Mouse (Mus musculus) MEL (cell line): ENCODE measurements around the gene Slc22a8. TPM values are rescaled to one million over a fixed set of nuclear protein-coding genes. Genes with fewer than 3 reads are reported as not detected.

Source experiments
- DNase-seq: peaks from one replicate; pipeline ENCODE4 v3.0.0; 2011; ENCODE audit warnings: low read depth, low spot score
- H3K27ac ChIP-seq: 2 replicates; pipeline ENCODE4 v1.5.1; 2012; ENCODE audit warnings: low read depth, mild to moderate bottlenecking, control low read depth, low read length, moderate library complexity; ENCODE audit not compliant: control insufficient read depth
- H3K27me3 ChIP-seq, 2 experiments: fragments of 150-350 bp in 1 of 2; sonication (generic) in 1 of 2; 2 replicates each; pipeline ENCODE4 v1.6.1; 2012; ENCODE audit warnings: low read length in 2 of 2, mild to moderate bottlenecking in 2 of 2, improper control_type of control experiment in 1 of 2, moderate library complexity in 1 of 2; ENCODE audit not compliant: insufficient read depth in 2 of 2, control insufficient read depth in 1 of 2
- H3K36me3 ChIP-seq, 2 experiments: 2 replicates each; pipeline ENCODE4 v1.6.1; 2012 to 2014; ENCODE audit warnings: low read length in 2 of 2, improper control_type of control experiment in 1 of 2, inconsistent platforms in 1 of 2, mild to moderate bottlenecking in 1 of 2; ENCODE audit not compliant: insufficient read depth in 2 of 2, control insufficient read depth in 1 of 2
- H3K4me1 ChIP-seq, 2 experiments: fragments of 150-350 bp in 1 of 2; sonication (generic) in 1 of 2; 2 replicates each; pipeline ENCODE4 v1.6.1; 2012; ENCODE audit warnings: low read length in 2 of 2, improper control_type of control experiment in 1 of 2, mild to moderate bottlenecking in 1 of 2; ENCODE audit not compliant: insufficient read depth in 2 of 2, control insufficient read depth in 1 of 2
- H3K4me3 ChIP-seq, 2 experiments: fragments of 150-350 bp in 1 of 2; sonication (generic) in 1 of 2; 2 replicates each; pipeline ENCODE4 v1.5.1; 2012; ENCODE audit warnings: low read depth in 2 of 2, low read length in 2 of 2, mild to moderate bottlenecking in 2 of 2, moderate library complexity in 2 of 2, control low read depth in 1 of 2, improper control_type of control experiment in 1 of 2; ENCODE audit not compliant: control insufficient read depth in 1 of 2, insufficient read depth in 1 of 2
- H3K79me2 ChIP-seq: 2 replicates; pipeline ENCODE4 v1.6.1; 2012; ENCODE audit warnings: mild to moderate bottlenecking, low read length, moderate library complexity; ENCODE audit not compliant: control insufficient read depth, poor library complexity, insufficient read depth
- H3K9ac ChIP-seq: 2 replicates; pipeline ENCODE4 v1.6.1; 2012; ENCODE audit warnings: low read depth, mild to moderate bottlenecking, control low read depth, low read length, moderate library complexity; ENCODE audit not compliant: control insufficient read depth, poor library complexity, severe bottlenecking
- H3K9me3 ChIP-seq: fragments of 150-350 bp; sonication (generic); replicated peaks from 2 replicates; pipeline ENCODE4 v1.6.1; 2012; ENCODE audit warnings: mild to moderate bottlenecking, low read length, improper control_type of control experiment, moderate library complexity; ENCODE audit not compliant: insufficient read depth
- CHD1 ChIP-seq: IDR thresholded peaks from 2 replicates; pipeline ENCODE4 v1.6.1; 2012; ENCODE audit warnings: low read depth, mild to moderate bottlenecking, inconsistent platforms, low read length, improper control_type of control experiment
- E2F4 ChIP-seq: IDR thresholded peaks from 2 replicates; pipeline ENCODE4 v1.6.1; 2011; ENCODE audit warnings: low read depth, low read length, improper control_type of control experiment, borderline replicate concordance
- EP300 ChIP-seq, 2 experiments: IDR thresholded peaks; 2 replicates each; pipeline ENCODE4 v1.6.1; 2011; ENCODE audit warnings: improper control_type of control experiment in 2 of 2, low read length in 2 of 2, low read depth in 1 of 2, mild to moderate bottlenecking in 1 of 2
- GABPA ChIP-seq: IDR thresholded peaks from 2 replicates; pipeline ENCODE4 v1.6.1; 2012; ENCODE audit warnings: low read depth, mild to moderate bottlenecking, inconsistent platforms, low read length, improper control_type of control experiment, moderate library complexity
- HCFC1 ChIP-seq: IDR thresholded peaks from 2 replicates; pipeline ENCODE4 v1.6.1; 2012; ENCODE audit warnings: low read depth, mild to moderate bottlenecking, inconsistent platforms, low read length, improper control_type of control experiment, moderate library complexity
- JUND ChIP-seq: IDR thresholded peaks from 2 replicates; pipeline ENCODE4 v1.6.1; 2011; ENCODE audit warnings: low read depth, mild to moderate bottlenecking, improper control_type of control experiment, low read length
- KAT2A ChIP-seq: conservative IDR thresholded peaks from 2 replicates; pipeline ENCODE4 v1.6.1; 2012; ENCODE audit warnings: low read depth, low read length, improper control_type of control experiment, inconsistent platforms
- MAFK ChIP-seq: IDR thresholded peaks from 2 replicates; pipeline ENCODE4 v1.6.1; 2011; ENCODE audit warnings: low read depth, mild to moderate bottlenecking, low read length, improper control_type of control experiment, borderline replicate concordance
- MAX ChIP-seq: IDR thresholded peaks from 2 replicates; pipeline ENCODE4 v1.6.1; 2011; ENCODE audit warnings: low read length, improper control_type of control experiment
- MAZ ChIP-seq: IDR thresholded peaks from 2 replicates; pipeline ENCODE4 v1.6.1; 2012; ENCODE audit warnings: low read depth, mild to moderate bottlenecking, inconsistent platforms, low read length, improper control_type of control experiment
- MEF2A ChIP-seq: IDR thresholded peaks from 2 replicates; pipeline ENCODE4 v1.6.1; 2014; ENCODE audit warnings: low read depth, mild to moderate bottlenecking, inconsistent platforms, low read length, improper control_type of control experiment; ENCODE audit not compliant: poor library complexity, insufficient replicate concordance, severe bottlenecking; ENCODE audit errors: extremely low read depth
- RAD21 ChIP-seq: IDR thresholded peaks from 2 replicates; pipeline ENCODE4 v1.6.1; 2011; ENCODE audit warnings: mild to moderate bottlenecking, low read depth, low read length, improper control_type of control experiment
- RCOR1 ChIP-seq: IDR thresholded peaks from 2 replicates; pipeline ENCODE4 v1.6.1; 2012; ENCODE audit warnings: low read depth, mild to moderate bottlenecking, inconsistent platforms, low read length, improper control_type of control experiment
- SIN3A ChIP-seq: IDR thresholded peaks from 2 replicates; pipeline ENCODE4 v1.6.1; 2012; ENCODE audit warnings: low read length, improper control_type of control experiment, inconsistent platforms
- SMC3 ChIP-seq: IDR thresholded peaks from 2 replicates; pipeline ENCODE4 v1.6.1; 2011; ENCODE audit warnings: low read depth, low read length, improper control_type of control experiment
- ZC3H11A ChIP-seq: IDR thresholded peaks from 2 replicates; pipeline ENCODE4 v1.6.1; 2012; ENCODE audit warnings: low read depth, mild to moderate bottlenecking, inconsistent platforms, low read length, improper control_type of control experiment
- ZMIZ1 ChIP-seq: IDR thresholded peaks from 2 replicates; pipeline ENCODE4 v1.6.1; 2012; ENCODE audit warnings: low read depth, mild to moderate bottlenecking, inconsistent platforms, low read length, improper control_type of control experiment, moderate library complexity
- polyA plus RNA-seq, 2 experiments: library from polyadenylated mRNA; stranded (reverse) in 1 of 2; unstranded in 1 of 2; fragments of >175 nt in 1 of 2; fragments of >200 nt in 1 of 2; gene quantifications; 2 replicates each; pipeline versions ENCODE4 v1.2.1 to v1.2.4; 2012; ENCODE audit warnings: low replicate concordance in 2 of 2, low read depth in 1 of 2; ENCODE audit not compliant: insufficient read length in 2 of 2, insufficient read depth in 1 of 2, missing spikeins in 1 of 2
- total RNA-seq: library from RNA; depleted of rRNA; stranded (reverse); fragments of 300-350 nt; gene quantifications from 2 replicates; pipeline ENCODE4 v1.2.3, GENCODE M21; 2012

The Slc22a8 gene
- total and polyA plus RNA-seq, 3 experiments: not detected

DNA sequence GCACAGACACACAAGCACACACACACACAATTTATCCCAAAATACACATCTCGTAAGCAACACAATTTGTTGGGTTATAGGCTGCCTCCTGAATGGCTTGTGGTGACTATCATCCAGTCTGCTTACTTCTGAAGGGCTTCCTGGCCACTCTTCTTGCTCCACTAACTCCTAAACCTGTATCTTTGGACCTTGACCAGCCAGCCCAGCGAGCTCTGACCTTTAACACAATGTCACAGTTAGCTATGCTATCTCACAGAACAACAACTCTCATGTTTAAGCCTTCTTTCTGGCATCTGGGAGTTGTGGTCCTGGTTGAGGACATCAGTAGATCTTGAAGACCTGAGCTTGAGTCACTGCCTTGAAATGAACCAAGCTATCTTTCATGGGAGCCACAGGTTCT is 8.2 kb downstream of the Slc22a8 start:
- no peak overlapping the region for H3K9ac ChIP-seq
- TF ChIP-seq HCFC1: no peak
- TF ChIP-seq MAFK: no peak
- TF ChIP-seq RAD21: no peak
- TF ChIP-seq KAT2A: no peak
- no peak for TF ChIP-seq GABPA
- TF ChIP-seq JUND: no peak
- TF ChIP-seq SMC3: no peak
- no peak for TF ChIP-seq MEF2A
- no peak for TF ChIP-seq ZC3H11A
- TF ChIP-seq EP300 (IDR thresholded peaks at IDR 0.05; ENCODE audit: low read depth in 1 of 2, low read length in 2 of 2): no peak
- TF ChIP-seq E2F4: no peak
- TF ChIP-seq ZMIZ1: no peak
- TF ChIP-seq MAX: no peak
- TF ChIP-seq SIN3A: no peak
- no peak for TF ChIP-seq MAZ
- no peak for TF ChIP-seq CHD1
- TF ChIP-seq RCOR1: no peak
- H3K4me1 ChIP-seq: peaks cover 3 to 4% of the 10 kb centered on the region in 2 experiments; a peak in 2 of 4 replicates
- H3K27ac ChIP-seq: no peak overlapping the region
- peaks cover 0 to 8% of the 10 kb centered on the region in 2 experiments; a peak in 2 of 4 replicates for H3K36me3 ChIP-seq
- H3K9me3 ChIP-seq: no peaks in the 10 kb centered on the region
- H3K4me3 ChIP-seq: no peak overlapping the region
- no peak for DNase-seq
- peaks cover 0 to 10% of the 10 kb centered on the region in 2 experiments; a peak in 3 of 4 replicates for H3K27me3 ChIP-seq
- no peaks in the 10 kb centered on the region for H3K79me2 ChIP-seq

DNA sequence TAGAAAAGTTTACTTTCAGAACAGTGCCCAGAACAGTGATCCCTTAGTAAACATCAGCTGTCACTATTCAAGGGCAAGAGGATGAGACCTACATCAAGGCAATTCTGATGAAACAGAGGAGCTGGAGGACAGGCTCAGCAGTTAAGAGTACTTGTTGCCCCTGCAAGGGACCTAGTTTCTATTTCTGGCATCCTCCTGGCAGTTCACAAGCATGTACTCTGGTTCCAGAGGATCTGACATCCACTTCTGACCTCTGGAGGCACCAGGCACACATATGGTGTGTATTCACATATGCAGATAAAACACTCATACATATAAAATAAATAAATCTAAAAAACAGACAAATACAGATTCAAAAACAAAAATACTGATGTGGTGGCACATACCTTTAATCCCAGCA is 10.9 kb downstream of the Slc22a8 start:
- DNase-seq: no peak
- no peak for TF ChIP-seq KAT2A
- TF ChIP-seq RAD21: no peak
- TF ChIP-seq SMC3: no peak
- no peak for TF ChIP-seq MAX
- TF ChIP-seq RCOR1: no peak
- no peak for TF ChIP-seq HCFC1
- TF ChIP-seq, all 39 proteins: peak for 0
- no peaks in the 10 kb centered on the region for H3K79me2 ChIP-seq
- peaks cover 0 to 8% of the 10 kb centered on the region in 2 experiments; a peak in 2 of 4 replicates for H3K36me3 ChIP-seq
- peaks cover 0 to 10% of the 10 kb centered on the region in 2 experiments; a peak in 2 of 4 replicates for H3K27me3 ChIP-seq
- no peaks in the 10 kb centered on the region for H3K9me3 ChIP-seq
- no peak overlapping the region for H3K27ac ChIP-seq
- peaks cover 7 to 8% of the 10 kb centered on the region in 2 experiments; a peak in 3 of 4 replicates for H3K4me1 ChIP-seq
- no peak overlapping the region for H3K9ac ChIP-seq
- H3K4me3 ChIP-seq: no peak overlapping the region
